Mouse (Mus musculus): Measurements from ENCODE around the gene Wwc2.
A peak's percentile ranks its signal among the peaks of the same experiment; 100 is the strongest.

The Wwc2 gene

GRCm38 (mm10) chr8:47990911-47991820, at the start of gene Wwc2:
Gene Wwc2, minus strand, starts transcription at chr8:47990924.
- DNase-seq: peak; percentile 53

- DNase-seq: no peak
Measured at GRCm38 (mm10) chr8:48038261-48038934, 47.7 kb upstream of the Wwc2 start.

GRCm38 (mm10) chr8:48032046-48032445, 41.3 kb upstream of the Wwc2 start:
- no peak for DNase-seq

- no peak for DNase-seq
Measured at GRCm38 (mm10) chr8:48030667-48031066, 39.9 kb upstream of the Wwc2 start.

- DNase-seq: no peak
Measured at GRCm38 (mm10) chr8:48026796-48027195, 36.1 kb upstream of the Wwc2 start.

GRCm38 (mm10) chr8:48023206-48023605, 32.5 kb upstream of the Wwc2 start:
- peak; percentile 9 for DNase-seq

- DNase-seq: no peak
Measured at GRCm38 (mm10) chr8:48019737-48020136, 29.0 kb upstream of the Wwc2 start.

GRCm38 (mm10) chr8:48016538-48016937, 25.8 kb upstream of the Wwc2 start:
- peak; percentile 71 for DNase-seq

GRCm38 (mm10) chr8:48014386-48014785, 23.7 kb upstream of the Wwc2 start:
- DNase-seq: no peak

GRCm38 (mm10) chr8:48013281-48013680, 22.6 kb upstream of the Wwc2 start:
- DNase-seq: no peak

- no peak for DNase-seq
Measured at GRCm38 (mm10) chr8:48011871-48012270, 21.1 kb upstream of the Wwc2 start.

GRCm38 (mm10) chr8:48010977-48011376, 20.3 kb upstream of the Wwc2 start:
- no peak for DNase-seq

- no peak for DNase-seq
Measured at GRCm38 (mm10) chr8:48009399-48009798, 18.7 kb upstream of the Wwc2 start.

GRCm38 (mm10) chr8:48008936-48009335, 18.2 kb upstream of the Wwc2 start:
- DNase-seq: no peak

- no peak for DNase-seq
Measured at GRCm38 (mm10) chr8:48006869-48007268, 16.1 kb upstream of the Wwc2 start.

- no peak for DNase-seq
Measured at GRCm38 (mm10) chr8:48002551-48002950, 11.8 kb upstream of the Wwc2 start.

- DNase-seq: no peak
Measured at GRCm38 (mm10) chr8:48001395-48001794, 10.7 kb upstream of the Wwc2 start.

- DNase-seq: no peak
Measured at GRCm38 (mm10) chr8:47996712-47997111, 6.0 kb upstream of the Wwc2 start.

GRCm38 (mm10) chr8:47996126-47996525, 5.4 kb upstream of the Wwc2 start:
- DNase-seq: no peak

GRCm38 (mm10) chr8:47995391-47995790, 4.7 kb upstream of the Wwc2 start:
- DNase-seq: no peak

GRCm38 (mm10) chr8:47994618-47995274, 4.0 kb upstream of the Wwc2 start:
- no peak for DNase-seq

GRCm38 (mm10) chr8:47990386-47990772, 345 bp downstream of the Wwc2 start:
- DNase-seq: peak; percentile 94

- peak; percentile 12 for DNase-seq
Measured at GRCm38 (mm10) chr8:47989655-47990385, 904 bp downstream of the Wwc2 start.

All from liver (tissue).